In the genomic region with DNA sequence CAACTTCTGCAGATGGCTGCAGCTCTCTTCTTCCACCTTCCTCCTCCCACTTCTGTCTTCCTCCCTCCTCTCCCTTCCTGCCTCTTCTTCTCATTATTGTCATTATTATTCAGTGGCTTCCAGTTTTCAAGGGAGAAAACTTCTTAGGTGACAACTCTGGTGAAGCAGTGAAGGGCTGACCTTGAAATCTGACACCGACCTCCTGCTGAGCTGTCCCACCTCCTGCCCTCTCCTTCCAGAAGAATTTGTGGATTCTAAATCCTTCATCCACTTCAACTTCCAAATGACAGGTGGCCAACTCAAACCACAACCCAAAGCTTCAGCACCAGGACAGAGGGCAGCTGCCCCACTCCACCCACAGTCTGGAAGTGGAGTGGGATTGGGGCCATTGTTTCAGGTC, we compare ENCODE assay signal across 8 mouse cellular contexts.
"Had no signal": no experiment of that assay in that cellular context is flagged by ENCODE, and none has a peak within 500 bp of the region (broad histone marks: within the 10 kb centered on the region; RNA-seq: fewer than 3 reads in every experiment).

No protein-coding gene starts in this region.

- H3K27me3 ChIP-seq: liver, embryonic 13.5 days; midbrain, embryonic 12.5 days; midbrain, embryonic 15.5 days; neural tube, embryonic 12.5 days; neural tube, embryonic 15.5 days had no signal

- H3K4me1 ChIP-seq: liver, embryonic 13.5 days; midbrain, embryonic 12.5 days; neural tube, embryonic 12.5 days; neural tube, embryonic 15.5 days had no signal

- ATAC-seq: midbrain, embryonic 15.5 days had no signal

- H3K36me3 ChIP-seq: liver, embryonic 13.5 days; midbrain, embryonic 12.5 days; midbrain, embryonic 15.5 days; neural tube, embryonic 12.5 days; neural tube, embryonic 15.5 days had no signal

- H3K4me3 ChIP-seq: left cerebral cortex, adult 2 months; liver, embryonic 13.5 days; midbrain, embryonic 12.5 days; midbrain, embryonic 15.5 days; neural tube, embryonic 12.5 days; neural tube, embryonic 15.5 days had no signal

- H3K4me2 ChIP-seq: liver, embryonic 13.5 days; midbrain, embryonic 12.5 days; midbrain, embryonic 15.5 days; neural tube, embryonic 12.5 days; neural tube, embryonic 15.5 days had no signal

- DNase-seq: thymus, adult 2 months had no signal

- H3K9me3 ChIP-seq: liver, embryonic 13.5 days; midbrain, embryonic 12.5 days; midbrain, embryonic 15.5 days; neural tube, embryonic 12.5 days; neural tube, embryonic 15.5 days had no signal

- H3K9ac ChIP-seq: liver, embryonic 13.5 days; midbrain, embryonic 12.5 days; midbrain, embryonic 15.5 days; neural tube, embryonic 12.5 days; neural tube, embryonic 15.5 days had no signal

- H3K27ac ChIP-seq: left cerebral cortex, adult 2 months; liver, embryonic 13.5 days; midbrain, embryonic 12.5 days; midbrain, embryonic 15.5 days; neural tube, embryonic 12.5 days; stomach, postnatal 0 days had no signal
